Mouse (Mus musculus) heart, postnatal 0 days (tissue): ENCODE data around the gene Nomo1.

ENCODE experiments used
- CTCF ChIP-seq: IDR thresholded peaks from 2 replicates; pipeline ENCODE4 v1.5.1; 2016; ENCODE audit warnings: antibody characterized with exemption, control low read depth, low read depth
- EP300 ChIP-seq: IDR thresholded peaks from 2 replicates; pipeline ENCODE4 v1.6.1; 2016; ENCODE audit warnings: antibody characterized with exemption, low read depth

DNA sequence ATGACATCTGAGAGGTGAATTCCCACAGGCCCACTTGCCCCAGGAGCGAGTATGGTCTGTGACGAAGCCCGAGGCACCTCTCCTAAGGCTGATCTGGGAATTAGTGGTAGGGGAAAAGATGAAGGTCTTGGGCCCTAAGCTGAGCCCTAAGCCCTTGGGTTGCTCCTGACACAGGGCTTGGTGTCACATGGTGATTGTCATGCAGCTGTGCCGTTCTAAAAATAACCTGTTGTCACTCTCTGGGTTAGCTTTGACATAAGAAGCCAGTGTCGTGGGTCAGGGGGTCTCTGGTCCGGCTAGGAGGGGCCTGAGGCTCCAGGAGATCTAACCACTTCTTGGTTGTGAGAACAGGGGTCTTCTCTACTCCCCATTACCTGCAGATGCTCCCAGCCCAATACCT is 78.4 kb downstream of the Nomo1 start:
- TF ChIP-seq EP300 (no peak), CTCF (no peak)
